ENCODE assay signal across 24 mouse cellular contexts in the genomic region with DNA sequence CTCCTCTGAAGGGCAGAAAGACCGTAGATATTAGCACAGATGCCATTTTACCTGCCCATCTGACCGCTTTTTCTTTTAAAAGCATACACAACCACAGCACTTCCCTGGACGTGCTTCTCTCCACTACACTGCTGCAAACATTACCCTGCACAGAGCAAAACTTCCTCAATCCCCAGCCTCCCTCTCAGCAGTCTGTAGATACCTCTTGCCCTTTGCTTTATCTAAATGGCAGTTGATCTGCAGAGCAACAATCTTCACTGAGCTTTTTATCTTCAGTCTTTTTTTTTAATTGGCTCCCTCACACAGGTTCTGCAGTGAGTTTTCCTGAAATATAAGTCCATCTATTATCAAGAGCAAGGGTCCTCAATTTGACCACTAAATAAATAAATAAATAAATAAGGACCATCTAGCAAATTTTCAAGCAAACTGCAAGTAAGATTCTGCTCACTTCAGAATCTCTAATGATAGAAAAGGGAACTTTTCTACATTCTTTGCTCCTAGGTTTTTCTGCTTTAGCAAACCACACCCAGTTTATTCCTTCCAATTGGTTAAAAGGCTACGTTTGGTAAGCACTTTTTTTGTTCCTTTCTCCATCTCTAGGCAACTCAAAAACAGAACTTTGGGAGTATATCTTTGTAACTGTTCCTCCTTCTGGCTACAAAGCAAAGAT. TPM values are rescaled to one million over a fixed set of nuclear protein-coding genes. Genes with fewer than 3 reads are reported as not detected.
DNase-seq lines count a peak whose midpoint lies in the region; ATAC-seq and TF ChIP-seq lines count a peak whose summit lies in the region.
"Had no signal": no experiment of that assay in that cellular context is flagged by ENCODE, and none has a peak within 500 bp of the region (broad histone marks: within the 10 kb centered on the region; RNA-seq: fewer than 3 reads in every experiment).

No protein-coding gene starts in this region.

- peak in 1 of 2 experiments; percentile 72; a peak in 2 of 4 replicates for TF ChIP-seq POLR2A in MEL (IDR thresholded peaks at IDR 0.05; ENCODE audit: control insufficient read depth in 1 of 2, insufficient read depth in 1 of 2, low read depth in 1 of 2, low read length in 2 of 2, poor library complexity in 1 of 2)

- TF ChIP-seq RAD21 in MEL (IDR thresholded peaks at IDR 0.05; ENCODE audit: low read depth, low read length): no peak

- TF ChIP-seq CTCF in MEL (IDR thresholded peaks at IDR 0.05 in 2 of 3, conservative IDR thresholded peaks at IDR 0.05 in 1 of 3; ENCODE audit: control insufficient read depth in 1 of 3, insufficient read depth in 1 of 3, low read depth in 2 of 3, low read length in 3 of 3, poor library complexity in 1 of 3, severe bottlenecking in 1 of 3): no peak
- TF ChIP-seq CTCF in forebrain, postnatal 0 days (IDR thresholded peaks at IDR 0.05; ENCODE audit: low read depth): no peak

- peak; percentile 94 to 95 for TF ChIP-seq EP300 in MEL (IDR thresholded peaks at IDR 0.05; ENCODE audit: low read depth in 1 of 2, low read length in 2 of 2)

- H3K27me3 ChIP-seq in MEL (ENCODE audit: control insufficient read depth in 1 of 2, insufficient read depth in 2 of 2, low read length in 2 of 2): no peaks in the 10 kb centered on the region
- no peaks in the 10 kb centered on the region for H3K27me3 ChIP-seq in forebrain, postnatal 0 days (ENCODE audit: insufficient read depth, low read length)
- H3K27me3 ChIP-seq: forebrain, embryonic 13.5 days; hindbrain, embryonic 12.5 days; hindbrain, embryonic 15.5 days; intestine, embryonic 15.5 days had no signal

- H3K4me3 ChIP-seq in MEL (ENCODE audit: control insufficient read depth in 1 of 2, insufficient read depth in 1 of 2, low read depth in 2 of 2, low read length in 2 of 2): peak overlapping the region; percentile 37 to 45
- H3K4me3 ChIP-seq in forebrain, postnatal 0 days (ENCODE audit: low read depth, low read length): no peak overlapping the region
- H3K4me3 ChIP-seq: forebrain, embryonic 10.5 days; forebrain, embryonic 13.5 days; hindbrain, embryonic 12.5 days; hindbrain, embryonic 15.5 days; intestine, embryonic 15.5 days had no signal

- H3K36me3 ChIP-seq in MEL (ENCODE audit: control insufficient read depth in 1 of 2, insufficient read depth in 2 of 2, low read length in 2 of 2): peaks cover 0 to 20% of the 10 kb centered on the region in 2 experiments; a peak in 2 of 4 replicates
- no peaks in the 10 kb centered on the region for H3K36me3 ChIP-seq in forebrain, postnatal 0 days (ENCODE audit: insufficient read depth)
- H3K36me3 ChIP-seq: forebrain, embryonic 10.5 days; hindbrain, embryonic 12.5 days; hindbrain, embryonic 15.5 days; intestine, embryonic 15.5 days had no signal

- H3K4me1 ChIP-seq in MEL (ENCODE audit: control insufficient read depth in 1 of 2, insufficient read depth in 2 of 2, low read length in 2 of 2): peaks cover 10 to 18% of the 10 kb centered on the region in 2 experiments
- H3K4me1 ChIP-seq in forebrain, postnatal 0 days (ENCODE audit: insufficient read depth): no peaks in the 10 kb centered on the region
- H3K4me1 ChIP-seq: forebrain, embryonic 13.5 days; hindbrain, embryonic 12.5 days; hindbrain, embryonic 15.5 days; intestine, embryonic 15.5 days had no signal

- H3K79me2 ChIP-seq in MEL (ENCODE audit: control insufficient read depth, insufficient read depth, low read length, poor library complexity): peaks cover 4% of the 10 kb centered on the region

- H3K9ac ChIP-seq in MEL (ENCODE audit: control insufficient read depth, low read depth, low read length, poor library complexity, severe bottlenecking): peak overlapping the region; percentile 41
- no peak overlapping the region for H3K9ac ChIP-seq in forebrain, postnatal 0 days
- H3K9ac ChIP-seq: forebrain, embryonic 13.5 days; hindbrain, embryonic 12.5 days; hindbrain, embryonic 15.5 days; intestine, embryonic 15.5 days had no signal

- no peak overlapping the region for H3K4me2 ChIP-seq in forebrain, postnatal 0 days (ENCODE audit: low read depth)
- H3K4me2 ChIP-seq: forebrain, embryonic 13.5 days; heart, embryonic 11.5 days; hindbrain, embryonic 12.5 days; hindbrain, embryonic 15.5 days; intestine, embryonic 15.5 days had no signal

- DNase-seq in MEL (ENCODE audit: low read depth, low spot score) (peak; percentile 88), MEL-GATA-1-ER (ENCODE audit: extremely low read depth, low read depth) (peak; percentile 79)
- DNase-seq in forebrain, postnatal 0 days: no peak
- no peak for DNase-seq in adrenal gland, postnatal 14 days
- DNase-seq: adrenal gland, postnatal 25 days; cerebellum, adult 11 months; cerebellum, adult 2 months; cerebellum, postnatal 10 days; cerebellum, postnatal 36 days; gastrocnemius, postnatal 25 days; heart, adult 11 months; kidney, adult 18-20 months had no signal

- H3K9me3 ChIP-seq in MEL (replicated peaks; ENCODE audit: insufficient read depth, low read length): no peaks in the 10 kb centered on the region
- H3K9me3 ChIP-seq in forebrain, postnatal 0 days (ENCODE audit: low read length): no peaks in the 10 kb centered on the region
- H3K9me3 ChIP-seq: forebrain, embryonic 10.5 days; forebrain, embryonic 13.5 days; hindbrain, embryonic 12.5 days; hindbrain, embryonic 15.5 days; intestine, embryonic 15.5 days had no signal

- ATAC-seq in common myeloid progenitor, adult 5-6 weeks (replicated peaks; ENCODE audit: low read depth, poor library complexity, severe bottlenecking): peak; percentile 49
- ATAC-seq in megakaryocyte, adult 5-6 weeks (ENCODE audit: poor library complexity, severe bottlenecking): peak; percentile 26
- ATAC-seq in forebrain, postnatal 0 days: no peak
- ATAC-seq in inflammation-experienced regulatory T-cells, adult 6 months: no peak
- ATAC-seq: CD4-positive, CD25-positive, alpha-beta regulatory T cell, adult 4 months; forebrain, embryonic 13.5 days; forebrain, embryonic 16.5 days; intestine, embryonic 15.5 days; Patski had no signal

- H3K27ac ChIP-seq in MEL (ENCODE audit: control insufficient read depth, low read depth, low read length): peak overlapping the region; percentile 89
- H3K27ac ChIP-seq in forebrain, postnatal 0 days (ENCODE audit: low read depth, low read length): no peak overlapping the region
- H3K27ac ChIP-seq: forebrain, embryonic 10.5 days; forebrain, embryonic 13.5 days; hindbrain, embryonic 12.5 days; hindbrain, embryonic 15.5 days; intestine, embryonic 15.5 days had no signal

- 77% methylated on average over 4 of the region's 4 CpGs for WGBS in forebrain, postnatal 0 days

TF ChIP-seq in MEL, 35 proteins besides CTCF, POLR2A, EP300 and RAD21 (continues in another document):
- TF ChIP-seq JUND (IDR thresholded peaks at IDR 0.05; ENCODE audit: low read depth, low read length) (0 out of 2 replicates have a peak, but pooled peaks have one; percentile 67), MEF2A (IDR thresholded peaks at IDR 0.05; ENCODE audit: extremely low read depth, insufficient replicate concordance, low read depth, low read length, poor library complexity, severe bottlenecking) (no peak), POLR2AphosphoS2 (IDR thresholded peaks at IDR 0.05; ENCODE audit: low read length) (peak; percentile 71; the same call in 1 of the 2 replicates), NRF1 (IDR thresholded peaks at IDR 0.05; ENCODE audit: insufficient read depth, low read depth, low read length, poor library complexity, severe bottlenecking) (no peak), ZKSCAN1 (IDR thresholded peaks at IDR 0.05; ENCODE audit: low read depth, low read length) (no peak), MAZ (IDR thresholded peaks at IDR 0.05; ENCODE audit: low read depth, low read length) (0 out of 2 replicates have a peak, but pooled peaks have one; percentile 78), RCOR1 (IDR thresholded peaks at IDR 0.05; ENCODE audit: low read depth, low read length) (peak; percentile 95), CHD1 (IDR thresholded peaks at IDR 0.05; ENCODE audit: low read depth, low read length) (no peak; the same call in none of the 2 replicates), SIN3A (IDR thresholded peaks at IDR 0.05; ENCODE audit: low read length) (peak; percentile 93), ZC3H11A (IDR thresholded peaks at IDR 0.05; ENCODE audit: low read depth, low read length) (no peak), POLR2AphosphoS5 (IDR thresholded peaks at IDR 0.05; ENCODE audit: borderline replicate concordance, low read depth, low read length) (no peak), MXI1 (IDR thresholded peaks at IDR 0.05; ENCODE audit: low read depth, low read length) (peak; percentile 83), GATA1 (IDR thresholded peaks at IDR 0.05; ENCODE audit: low read depth, low read length) (peak; percentile 93), MAFK (IDR thresholded peaks at IDR 0.05; ENCODE audit: borderline replicate concordance, low read depth, low read length) (peak; percentile 53; the same call in 1 of the 2 replicates), ZMIZ1 (IDR thresholded peaks at IDR 0.05; ENCODE audit: low read depth, low read length) (0 out of 2 replicates have a peak, but pooled peaks have one; percentile 19), GABPA (IDR thresholded peaks at IDR 0.05; ENCODE audit: low read depth, low read length) (no peak), TBP (IDR thresholded peaks at IDR 0.05; ENCODE audit: low read depth, low read length) (peak; percentile 95), ETS1 (IDR thresholded peaks at IDR 0.05; ENCODE audit: low read depth, low read length) (peak; percentile 81), TAL1 (IDR thresholded peaks at IDR 0.05; ENCODE audit: low read length) (no peak), ELF1 (IDR thresholded peaks at IDR 0.05; ENCODE audit: low read depth, low read length) (peak; percentile 63; the same call in 1 of the 2 replicates), CHD2 (IDR thresholded peaks at IDR 0.05; ENCODE audit: low read length) (peak; percentile 42; the same call in 1 of the 2 replicates), BHLHE40 (IDR thresholded peaks at IDR 0.05; ENCODE audit: borderline replicate concordance, low read depth, low read length) (peak; percentile 53; the same call in 1 of the 2 replicates), UBTF (IDR thresholded peaks at IDR 0.05; ENCODE audit: borderline replicate concordance, insufficient read depth, low read depth, low read length) (no peak)

RNA-seq across cellular contexts. Expression of a gene that starts 4.5 kb away (rescaled TPM):
- 129 and 131 TPM in 2 replicates for total RNA-seq in MEL (2012; rRNA removed)
- polyA plus RNA-seq in MEL (2012; ENCODE audit: insufficient read depth in 1 of 2, insufficient read length in 2 of 2, low read depth in 1 of 2, low replicate concordance in 2 of 2, missing spikeins in 1 of 2): 100 to 1,000 TPM; 105 to 125 TPM
- total RNA-seq in common myeloid progenitor, adult 5-6 weeks (2017): 292 and 293 TPM in 2 replicates
- 220 and 234 TPM in 2 replicates for total RNA-seq in megakaryocyte, adult 5-6 weeks (2015)
- 214 and 228 TPM in 2 replicates for total RNA-seq in megakaryocyte, adult 5-6 weeks (2017)
- 146 and 174 TPM in 2 replicates for total RNA-seq in forebrain, postnatal 0 days (2014; rRNA removed)
- polyA plus RNA-seq in forebrain, postnatal 0 days (2015; fragmentation: Nextera tagmentation; extraction: Ambion mirVana): 149 and 155 TPM in 2 replicates
- 100 to 1,000 TPM; 122 to 180 (median 142) TPM for polyA plus RNA-seq in inflammation-experienced regulatory T-cells, adult 6 months (2017; shearing (Covaris generic))
- 168 and 188 TPM in 2 replicates for total RNA-seq in adrenal gland, postnatal 14 days (2021)

Comparison
In these comparisons a context has a peak if more than half of its experiments do, and no peak if none do; other contexts are left out.
1. DNase-seq: peak in MEL (single experiment) and MEL-GATA-1-ER (single experiment); none in forebrain, postnatal 0 days (single experiment) and adrenal gland, postnatal 14 days (single experiment).
2. ATAC-seq: peak in common myeloid progenitor, adult 5-6 weeks (single experiment) and megakaryocyte, adult 5-6 weeks (single experiment); none in forebrain, postnatal 0 days (single experiment) and inflammation-experienced regulatory T-cells, adult 6 months (single experiment).